Mouse (Mus musculus): ENCODE results near the gene Pax3. TPM values are rescaled to one million over a fixed set of nuclear protein-coding genes. Genes with fewer than 3 reads are reported as not detected.

Gene Pax3
- polyA plus RNA-seq (2016; fragmentation: Nextera tagmentation; extraction: Ambion mirVana) = 28.4 and 37.5 TPM in 2 replicates

DNA sequence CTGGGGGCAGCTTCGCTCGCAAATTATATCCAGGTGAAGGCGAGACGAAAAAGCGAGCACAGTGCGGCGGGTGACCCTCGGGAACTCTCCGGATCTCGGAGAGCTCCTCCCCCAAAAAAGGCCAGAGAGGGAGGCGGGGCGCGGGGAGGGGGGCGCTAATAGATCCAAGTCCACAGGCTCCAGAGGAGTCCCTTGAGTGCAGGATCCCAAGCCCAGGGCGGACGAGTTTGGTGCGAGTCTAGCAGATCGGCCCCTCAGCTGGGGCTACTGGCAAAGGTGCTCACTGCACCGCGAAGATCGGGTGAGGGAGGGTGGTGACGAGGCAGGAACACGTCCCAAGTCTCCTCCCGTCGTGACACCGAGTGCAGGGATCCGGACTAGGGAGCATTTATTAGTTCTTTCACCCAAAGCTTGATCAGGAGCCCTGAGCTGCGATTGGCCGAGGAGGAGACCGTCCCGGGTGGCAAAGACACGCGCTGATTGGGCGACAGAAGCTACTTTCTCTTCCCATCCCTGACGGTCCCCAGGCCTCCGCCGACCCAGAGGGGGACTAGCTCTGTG lies at the start of gene Pax3:
Gene Pax3, minus strand, starts transcription at position 384 of the 561 bp plus-strand sequence.
- Histone ChIP-seq H3K9ac (peak within 1 kb of the TSS; percentile 70), H3K9me3 (no peaks in the 10 kb centered on the region), H3K4me1 (peaks cover 10% of the 10 kb centered on the region), H3K4me2 (replicated peaks) (peak within 1 kb of the TSS; percentile 58), H3K36me3 (no peaks in the 10 kb centered on the region), H3K27me3 (peaks cover 62% of the 10 kb centered on the region), H3K4me3 (peak within 1 kb of the TSS; percentile 53), H3K27ac (peak within 1 kb of the TSS; percentile 90)
- ATAC-seq (ENCODE audit: insufficient number of reproducible peaks, insufficient read depth, low FRiP score, low TSS enrichment) = peak; percentile 66
- 2% methylated on average over 37 of the region's 37 CpGs for WGBS

DNA sequence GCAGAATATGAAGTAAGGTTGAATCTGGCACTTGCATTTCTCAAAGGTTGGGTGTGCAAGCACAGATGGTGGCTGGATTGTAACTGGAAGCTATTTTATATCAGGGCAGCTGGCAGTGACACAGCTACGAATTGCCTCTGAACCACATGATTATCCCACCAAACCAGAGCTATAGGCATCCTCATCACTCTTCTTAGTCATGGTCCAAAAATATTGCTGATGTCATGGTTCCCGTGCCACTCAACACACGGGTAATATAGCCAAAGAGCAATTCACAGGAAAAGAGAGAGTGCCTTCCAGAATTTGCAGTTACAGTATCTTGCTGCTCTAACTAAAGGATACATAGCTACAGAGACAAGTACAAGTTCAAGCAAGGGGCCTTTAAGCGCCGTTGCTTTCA lies 37.4 kb upstream of the Pax3 start:
- Histone ChIP-seq H3K27ac (no peak overlapping the region), H3K4me3 (no peak overlapping the region), H3K4me2 (replicated peaks) (no peak overlapping the region), H3K9ac (no peak overlapping the region), H3K27me3 (no peaks in the 10 kb centered on the region), H3K4me1 (peaks cover 7% of the 10 kb centered on the region; the same call in 1 of the 2 replicates), H3K9me3 (no peaks in the 10 kb centered on the region), H3K36me3 (no peaks in the 10 kb centered on the region)
- 75% methylated on average over 5 of the region's 5 CpGs for WGBS
- no peak for ATAC-seq (ENCODE audit: insufficient number of reproducible peaks, insufficient read depth, low FRiP score, low TSS enrichment)

DNA sequence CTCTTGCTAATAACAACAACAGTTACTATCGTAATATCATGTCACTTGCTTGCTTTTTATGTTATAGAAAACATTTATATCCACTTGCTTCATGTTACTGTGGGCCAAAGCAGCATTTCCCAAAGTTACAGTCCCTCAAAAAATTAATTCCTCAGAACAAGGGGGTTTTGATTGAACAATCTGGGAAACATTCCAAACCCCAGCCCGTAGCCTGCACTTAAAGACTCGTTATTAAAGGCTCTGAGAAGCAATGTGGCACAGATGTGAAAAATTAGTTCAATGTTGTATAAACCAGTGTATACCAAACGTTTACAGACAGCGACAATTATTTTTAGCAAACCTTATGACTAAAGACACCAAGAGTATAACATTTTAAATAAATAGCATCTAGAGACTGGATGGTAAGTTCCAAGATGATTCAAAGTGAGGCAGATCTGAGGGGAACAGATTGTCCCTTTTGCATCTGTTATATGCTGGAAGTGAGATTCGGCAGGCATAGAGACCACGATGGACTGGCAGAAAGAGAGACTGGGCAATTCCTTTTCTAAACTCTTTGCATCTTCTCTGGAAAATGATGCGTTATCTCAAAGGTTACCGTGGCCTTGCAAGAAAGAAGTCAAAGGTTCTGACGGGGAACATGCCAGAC lies 35.1 kb upstream of the Pax3 start:
- H3K27ac ChIP-seq = 0 out of 2 replicates have a peak overlapping the region, but pooled peaks have one; percentile 36
- H3K9ac ChIP-seq = no peak overlapping the region
- no peaks in the 10 kb centered on the region for H3K27me3 ChIP-seq
- no peak overlapping the region for H3K4me2 ChIP-seq (replicated peaks)
- H3K4me3 ChIP-seq = no peak overlapping the region
- ATAC-seq (ENCODE audit: insufficient number of reproducible peaks, insufficient read depth, low FRiP score, low TSS enrichment) = no peak
- no peaks in the 10 kb centered on the region for H3K36me3 ChIP-seq
- H3K4me1 ChIP-seq = peaks cover 7% of the 10 kb centered on the region; the same call in 1 of the 2 replicates
- no peaks in the 10 kb centered on the region for H3K9me3 ChIP-seq
- WGBS = 42% methylated on average over 10 of the region's 10 CpGs

DNA sequence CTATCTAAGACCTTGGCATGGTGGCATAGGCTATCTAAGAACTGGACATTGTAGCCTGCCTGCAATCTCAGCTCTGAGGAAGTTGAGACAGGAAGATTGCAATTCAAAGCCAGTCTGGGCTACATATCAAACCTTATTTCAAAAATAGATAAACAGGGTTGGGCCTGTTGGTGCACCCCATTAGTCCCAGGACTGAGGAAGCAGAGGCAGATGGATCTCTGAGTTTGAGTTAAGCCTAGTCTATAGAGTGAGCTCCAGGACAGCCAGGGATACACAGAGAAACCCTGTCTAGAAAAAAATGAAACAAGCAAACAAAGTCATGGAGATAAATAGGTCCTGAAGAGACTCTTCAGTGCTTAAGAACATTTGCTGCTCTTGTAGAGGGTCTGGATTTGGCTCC lies 32.9 kb upstream of the Pax3 start:
- H3K9me3 ChIP-seq = no peaks in the 10 kb centered on the region
- no peak for ATAC-seq (ENCODE audit: insufficient number of reproducible peaks, insufficient read depth, low FRiP score, low TSS enrichment)
- no peaks in the 10 kb centered on the region for H3K27me3 ChIP-seq
- no peak overlapping the region for H3K27ac ChIP-seq
- H3K4me2 ChIP-seq (replicated peaks) = no peak overlapping the region
- H3K36me3 ChIP-seq = no peaks in the 10 kb centered on the region
- no peak overlapping the region for H3K9ac ChIP-seq
- peaks cover 7% of the 10 kb centered on the region; the same call in 1 of the 2 replicates for H3K4me1 ChIP-seq
- no peak overlapping the region for H3K4me3 ChIP-seq

DNA sequence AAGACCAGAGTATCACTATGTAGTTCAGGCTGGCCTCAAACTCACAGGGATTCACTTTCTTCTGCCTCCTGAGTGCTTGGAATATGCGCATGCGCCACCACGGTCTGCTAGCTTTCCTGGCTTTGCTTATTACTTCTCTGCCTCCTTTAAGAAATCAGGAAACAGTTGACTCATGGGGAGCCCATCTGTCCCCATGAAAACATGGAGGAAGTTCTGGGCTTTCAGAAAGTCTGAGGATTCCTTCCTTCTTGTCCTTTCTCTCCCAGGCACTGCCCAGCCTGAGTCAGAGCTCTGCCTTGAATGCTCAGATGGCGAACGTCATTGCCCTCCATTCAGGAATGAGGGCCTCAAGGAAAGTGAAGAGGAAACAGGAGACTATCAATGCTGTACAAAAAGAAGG lies 31.8 kb upstream of the Pax3 start:
- ATAC-seq (ENCODE audit: insufficient number of reproducible peaks, insufficient read depth, low FRiP score, low TSS enrichment) = no peak

DNA sequence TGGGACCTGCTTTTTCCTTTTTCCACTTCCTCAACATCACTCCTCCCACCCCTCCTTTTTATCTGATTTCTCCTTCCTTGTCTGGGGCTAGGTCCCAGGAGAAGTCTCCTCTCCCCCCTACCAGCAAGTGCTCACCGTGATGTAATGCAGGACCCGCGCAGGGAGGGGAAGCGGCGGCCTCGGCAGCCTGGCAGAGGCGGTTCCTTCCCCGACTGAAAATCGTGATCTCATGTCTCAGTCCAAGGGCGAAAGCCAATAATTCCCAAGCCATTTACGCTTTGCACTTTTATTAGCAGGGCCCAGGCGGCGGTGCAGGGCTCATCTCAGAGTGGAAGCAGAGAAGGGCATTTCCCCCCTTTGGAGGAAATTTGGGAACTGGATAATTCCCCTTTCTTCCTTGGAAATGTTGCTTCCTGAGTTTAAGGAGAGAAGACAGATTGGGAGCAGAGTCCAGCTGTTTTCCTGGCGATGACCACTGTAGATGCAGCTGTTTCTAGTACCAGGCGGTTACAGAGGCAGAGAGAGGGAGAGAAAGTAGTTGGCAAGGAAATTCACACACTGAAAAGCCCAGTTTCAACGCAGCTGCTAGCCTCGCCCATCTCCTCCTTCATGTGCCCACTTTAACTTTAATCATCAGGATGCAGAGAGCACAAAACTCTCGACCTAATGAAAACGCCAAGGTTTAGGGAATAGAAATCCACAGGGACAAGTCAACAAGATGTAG lies 21.3 kb upstream of the Pax3 start:
- Histone ChIP-seq H3K36me3 (no peaks in the 10 kb centered on the region), H3K27me3 (peaks cover 70% of the 10 kb centered on the region), H3K9ac (no peak overlapping the region), H3K9me3 (no peaks in the 10 kb centered on the region), H3K27ac (no peak overlapping the region), H3K4me2 (replicated peaks) (peak overlapping the region; percentile 95), H3K4me3 (peak overlapping the region; percentile 60), H3K4me1 (peaks cover 14% of the 10 kb centered on the region)
- no peak for ATAC-seq (ENCODE audit: insufficient number of reproducible peaks, insufficient read depth, low FRiP score, low TSS enrichment)
- under 1% methylated on average over 19 of the region's 19 CpGs for WGBS

More for the DNA sequence above, 31.8 kb upstream of the Pax3 start:
- Histone ChIP-seq H3K4me2 (replicated peaks) (no peak overlapping the region), H3K27ac (no peak overlapping the region), H3K36me3 (no peaks in the 10 kb centered on the region), H3K9ac (no peak overlapping the region), H3K27me3 (no peaks in the 10 kb centered on the region), H3K4me1 (peaks cover 3% of the 10 kb centered on the region; the same call in 1 of the 2 replicates), H3K4me3 (no peak overlapping the region), H3K9me3 (no peaks in the 10 kb centered on the region)
- WGBS = 75% methylated on average over 5 of the region's 5 CpGs

DNA sequence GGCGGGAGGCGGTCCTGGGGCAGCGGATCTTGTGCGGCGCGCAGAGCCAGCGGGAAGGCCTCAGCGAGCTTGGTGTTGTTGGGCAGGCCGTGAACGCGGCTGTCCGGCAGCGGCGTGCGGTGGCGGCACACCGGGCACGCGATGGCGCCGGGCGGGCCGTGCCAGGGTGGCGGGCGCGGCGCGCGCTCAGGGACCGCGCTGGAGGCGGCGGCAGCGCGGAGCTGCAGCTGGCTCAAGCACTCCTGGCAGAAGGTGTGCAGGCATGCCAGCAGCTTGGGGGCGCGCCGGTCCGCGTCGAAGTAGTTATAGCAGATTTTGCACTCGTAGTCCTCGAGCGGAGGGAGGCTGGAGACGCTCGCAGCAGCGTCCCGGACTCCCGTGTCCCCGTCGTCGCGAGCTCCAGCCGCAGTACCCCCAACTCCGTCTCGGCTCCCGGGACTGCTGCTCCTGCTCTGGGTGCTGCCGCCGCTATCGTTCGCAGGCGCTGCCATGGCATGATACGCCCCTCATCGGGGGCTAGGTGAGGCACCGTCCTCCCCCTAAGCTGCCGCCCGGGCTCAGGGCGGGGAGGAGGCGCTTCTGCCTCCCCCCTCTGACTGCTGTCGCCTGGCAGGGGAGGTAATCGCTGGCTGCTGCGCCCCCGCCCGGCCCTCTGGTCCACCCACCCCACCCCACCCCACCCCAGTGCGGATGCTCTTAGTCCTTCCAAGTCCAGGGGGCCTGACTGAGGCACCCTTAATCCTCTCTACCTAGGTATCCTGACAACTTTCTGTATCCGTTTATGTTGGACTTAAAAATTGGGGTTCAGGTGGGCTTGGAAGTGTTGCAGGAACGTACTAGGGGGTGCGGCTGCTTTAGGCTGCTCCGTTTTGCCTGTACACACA lies 20.5 kb upstream of the Pax3 start:
- H3K9me3 ChIP-seq = no peaks in the 10 kb centered on the region
- H3K4me3 ChIP-seq = peak overlapping the region; percentile 60
- peak overlapping the region; percentile 95 for H3K4me2 ChIP-seq (replicated peaks)
- H3K9ac ChIP-seq = peak overlapping the region; percentile 72
- peak overlapping the region; percentile 75 for H3K27ac ChIP-seq
- peaks cover 14% of the 10 kb centered on the region for H3K4me1 ChIP-seq
- 1% methylated on average over 79 of the region's 79 CpGs for WGBS
- peak; percentile 42 for ATAC-seq (ENCODE audit: insufficient number of reproducible peaks, insufficient read depth, low FRiP score, low TSS enrichment)
- peaks cover 78% of the 10 kb centered on the region for H3K27me3 ChIP-seq
- no peaks in the 10 kb centered on the region for H3K36me3 ChIP-seq

DNA sequence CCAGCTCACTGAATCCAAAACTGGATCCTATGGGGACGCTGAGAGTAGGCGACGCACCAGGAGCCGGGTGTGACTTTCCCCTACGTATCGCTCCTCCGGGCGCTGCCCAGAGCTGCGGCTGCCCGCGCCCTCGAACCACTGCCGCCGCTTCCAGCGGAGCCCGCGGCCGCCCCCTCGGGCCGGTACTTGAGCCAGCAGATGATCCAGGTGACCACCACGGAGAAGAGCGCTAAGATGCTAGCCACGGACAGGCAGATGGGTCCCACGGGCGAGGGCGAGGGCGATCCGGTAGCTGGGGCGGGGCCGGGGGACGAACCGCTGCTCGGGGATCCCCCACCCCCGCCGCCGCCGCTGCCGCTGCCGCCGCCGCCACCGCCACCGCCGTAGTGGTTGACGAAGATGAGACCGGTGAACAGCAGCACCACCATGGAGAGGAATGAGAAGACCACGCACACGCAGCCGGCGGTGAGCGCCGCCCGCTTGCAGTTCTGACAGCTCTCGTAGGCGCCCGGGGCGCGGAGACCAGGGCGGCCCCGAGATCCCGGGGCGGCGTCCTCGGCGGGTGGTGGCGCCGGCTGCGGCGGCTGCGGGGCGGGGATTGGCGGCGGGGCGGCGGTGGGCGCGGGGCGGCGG lies 19.7 kb upstream of the Pax3 start:
- H3K27ac ChIP-seq = peak overlapping the region; percentile 75
- H3K4me3 ChIP-seq = peak overlapping the region; percentile 60
- under 1% methylated on average over 78 of the region's 79 CpGs for WGBS
- H3K27me3 ChIP-seq = peaks cover 86% of the 10 kb centered on the region
- H3K4me1 ChIP-seq = peaks cover 14% of the 10 kb centered on the region
- H3K9ac ChIP-seq = peak overlapping the region; percentile 72
- no peaks in the 10 kb centered on the region for H3K9me3 ChIP-seq
- peak overlapping the region; percentile 95 for H3K4me2 ChIP-seq (replicated peaks)
- 0 out of 2 replicates have a peak, but pooled peaks have one; percentile 29 for ATAC-seq (ENCODE audit: insufficient number of reproducible peaks, insufficient read depth, low FRiP score, low TSS enrichment)
- H3K36me3 ChIP-seq = no peaks in the 10 kb centered on the region

DNA sequence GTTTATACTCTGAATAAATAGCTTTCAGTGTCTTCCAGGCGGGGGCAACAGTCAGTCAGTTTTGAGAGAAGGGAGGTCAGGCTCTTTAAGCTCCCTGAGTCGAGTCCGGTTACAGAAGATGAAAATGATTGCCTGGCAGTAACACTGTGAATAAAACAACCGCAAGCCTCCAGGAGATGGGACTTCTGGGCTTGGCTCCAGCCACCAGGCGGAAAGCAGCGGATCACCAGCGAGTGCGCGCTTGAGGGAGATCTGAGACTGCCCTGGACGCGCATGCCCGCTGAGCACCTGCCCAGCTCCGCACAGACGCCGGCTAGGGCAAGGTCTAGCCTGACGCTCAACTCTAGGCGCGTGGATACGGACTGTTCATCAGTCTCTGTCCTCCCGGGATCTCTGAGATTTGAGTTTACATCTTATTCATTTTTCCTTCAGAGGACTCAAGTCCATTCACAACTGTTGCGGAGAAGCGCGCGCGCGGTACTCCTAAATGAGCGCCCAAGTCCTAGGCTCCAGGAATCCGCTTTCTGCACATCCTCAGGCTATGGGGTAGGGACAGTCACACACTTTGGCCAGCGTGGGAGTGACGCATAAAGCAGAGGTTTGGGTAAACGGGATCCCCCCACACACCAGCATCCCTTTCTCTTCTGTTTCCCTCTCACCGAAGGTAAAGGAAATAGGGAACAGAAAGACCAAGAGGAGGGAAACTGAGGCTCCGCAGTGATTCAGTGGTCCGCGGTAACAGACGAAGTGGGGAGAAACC lies 19.0 kb upstream of the Pax3 start:
- H3K4me1 ChIP-seq = peaks cover 14% of the 10 kb centered on the region
- peak overlapping the region; percentile 75 for H3K27ac ChIP-seq
- peak overlapping the region; percentile 95 for H3K4me2 ChIP-seq (replicated peaks)
- no peaks in the 10 kb centered on the region for H3K36me3 ChIP-seq
- WGBS = under 1% methylated on average over 36 of the region's 36 CpGs
- peaks cover 91% of the 10 kb centered on the region for H3K27me3 ChIP-seq
- H3K4me3 ChIP-seq = peak overlapping the region; percentile 60
- peak; percentile 70; the same call in 1 of the 2 replicates for ATAC-seq (ENCODE audit: insufficient number of reproducible peaks, insufficient read depth, low FRiP score, low TSS enrichment)
- H3K9ac ChIP-seq = peak overlapping the region; percentile 72; the same call in 1 of the 2 replicates
- H3K9me3 ChIP-seq = no peaks in the 10 kb centered on the region

DNA sequence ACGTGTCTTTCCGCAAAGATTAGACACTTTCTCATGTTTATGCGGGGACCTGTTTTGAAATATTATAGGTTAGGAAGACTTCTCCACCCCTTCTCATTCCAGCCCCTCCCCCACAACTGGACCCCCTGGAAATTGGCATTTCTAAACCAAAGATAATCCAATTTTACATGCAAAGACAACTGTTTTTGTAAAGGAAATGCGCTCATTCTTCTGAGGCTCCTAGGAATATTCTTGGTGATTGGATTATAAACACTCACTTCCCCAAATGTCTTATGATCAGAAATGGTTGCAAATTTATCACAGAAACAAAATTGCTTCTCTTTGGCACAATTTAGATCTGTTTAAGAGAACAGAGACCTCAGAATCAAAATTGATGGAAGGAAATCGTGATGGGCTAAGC lies 14.1 kb upstream of the Pax3 start:
- no peak overlapping the region for H3K27ac ChIP-seq
- H3K4me2 ChIP-seq (replicated peaks) = no peak overlapping the region
- no peak overlapping the region for H3K9ac ChIP-seq
- ATAC-seq (ENCODE audit: insufficient number of reproducible peaks, insufficient read depth, low FRiP score, low TSS enrichment) = no peak
- H3K4me1 ChIP-seq = no peaks in the 10 kb centered on the region
- 4% methylated on average over 5 of the region's 5 CpGs for WGBS
- H3K4me3 ChIP-seq = no peak overlapping the region
- no peaks in the 10 kb centered on the region for H3K36me3 ChIP-seq
- peaks cover 90% of the 10 kb centered on the region for H3K27me3 ChIP-seq
- no peaks in the 10 kb centered on the region for H3K9me3 ChIP-seq

Measured in embryonic facial prominence, embryonic 12.5 days (tissue).